In the genomic region with DNA sequence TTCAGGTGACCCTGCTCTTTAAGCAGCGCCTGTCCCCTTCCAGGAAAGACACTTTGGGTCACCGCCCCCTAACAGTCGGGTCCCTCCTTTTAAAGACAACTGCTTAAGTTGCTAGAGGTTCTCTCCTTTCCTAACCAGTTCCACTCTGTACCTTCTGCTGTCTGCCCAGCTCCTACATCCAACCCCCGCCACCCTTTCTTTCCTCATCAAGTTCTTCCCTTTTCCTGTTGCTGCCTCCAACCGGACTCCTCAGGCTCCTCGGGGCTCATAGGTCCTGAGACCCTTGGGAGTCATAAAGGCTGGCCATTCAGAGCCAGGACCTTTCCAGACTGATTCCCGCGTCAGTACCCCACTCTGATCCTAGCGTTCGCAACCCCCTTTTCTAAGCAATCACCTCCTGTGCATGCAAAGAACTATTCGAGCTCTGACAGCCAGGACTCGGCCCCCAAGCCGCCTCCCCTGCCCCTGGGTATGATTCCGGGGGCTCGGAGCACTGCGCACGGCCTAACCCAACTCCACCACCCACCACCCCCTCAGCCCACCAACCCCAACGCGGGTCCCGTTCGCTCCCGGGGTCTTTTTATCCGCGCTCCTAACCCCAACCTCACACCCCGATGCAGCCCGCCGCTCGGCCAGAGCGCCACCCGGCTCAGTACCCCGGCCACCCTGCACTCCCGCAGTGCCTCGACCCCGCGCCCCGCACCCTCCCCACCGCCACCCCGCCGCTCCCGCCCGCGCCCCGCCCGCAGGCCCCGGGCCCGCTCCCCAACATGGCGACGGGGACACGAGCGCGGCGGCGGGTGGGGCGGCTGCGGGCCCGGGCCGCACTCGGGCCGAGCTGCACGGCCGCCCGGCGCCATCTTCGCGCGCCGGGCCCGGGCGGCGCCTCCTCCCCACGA, we compare ENCODE assay signal across 8 mouse cellular contexts. TPM values are rescaled to one million over a fixed set of nuclear protein-coding genes. Genes with fewer than 3 reads are reported as not detected.
A peak's percentile ranks its signal among the peaks of the same experiment; 100 is the strongest.
DNase-seq lines count a peak whose midpoint lies in the region; ATAC-seq and TF ChIP-seq lines count a peak whose summit lies in the region.

No protein-coding gene starts in this region.

- H3K27me3 ChIP-seq in forebrain, embryonic 13.5 days, result no peaks in the 10 kb centered on the region
- H3K27me3 ChIP-seq in lung, postnatal 0 days (replicated peaks; ENCODE audit: insufficient read depth, low read length), result no peaks in the 10 kb centered on the region

- no peak for TF ChIP-seq CTCF in lung, postnatal 0 days (IDR thresholded peaks at IDR 0.05)

- H3K4me2 ChIP-seq in forebrain, embryonic 13.5 days, result peak overlapping the region; percentile 87
- H3K4me2 ChIP-seq in lung, postnatal 0 days (replicated peaks; ENCODE audit: low read depth, low read length), result peak overlapping the region; percentile 77

- H3K4me1 ChIP-seq in forebrain, embryonic 13.5 days, result peaks cover 36% of the 10 kb centered on the region
- peaks cover 9% of the 10 kb centered on the region; the same call in 1 of the 2 replicates for H3K4me1 ChIP-seq in lung, postnatal 0 days (ENCODE audit: insufficient read depth, low read depth, low read length)

- DNase-seq in MEL-GATA-1-ER (ENCODE audit: extremely low read depth, low read depth), result peak; percentile 43
- DNase-seq in heart, postnatal 14 days, result peak; percentile 52 to 65
- DNase-seq in kidney, postnatal 36 days, result peak; percentile 55 to 67
- peak; percentile 73 for DNase-seq in lung, postnatal 0 days (ENCODE audit: low spot score)
- DNase-seq in ovary, postnatal 14 days (ENCODE audit: low spot score), result peak; percentile 34
- peak; percentile 44 to 65 for DNase-seq in thymus, postnatal 36 days

- H3K36me3 ChIP-seq in forebrain, embryonic 13.5 days (ENCODE audit: poor library complexity, severe bottlenecking), result no peaks in the 10 kb centered on the region
- no peaks in the 10 kb centered on the region for H3K36me3 ChIP-seq in lung, postnatal 0 days (ENCODE audit: insufficient read depth, low read length)

- H3K9ac ChIP-seq in forebrain, embryonic 13.5 days, result peak overlapping the region; percentile 95
- peak overlapping the region; percentile 96 for H3K9ac ChIP-seq in lung, postnatal 0 days (replicated peaks; ENCODE audit: low read depth)

- 2% methylated on average over 32 of the region's 71 CpGs for WGBS in forebrain, embryonic 13.5 days
- WGBS in lung, postnatal 0 days, result 1% methylated on average over 30 of the region's 71 CpGs

- ATAC-seq in cerebellum, adult (ENCODE audit: insufficient number of reproducible peaks, low FRiP score, low TSS enrichment), result peak; percentile 34; the same call in 1 of the 2 replicates
- peak; percentile 62 for ATAC-seq in forebrain, embryonic 13.5 days
- peak; percentile 78 for ATAC-seq in lung, postnatal 0 days

- no peaks in the 10 kb centered on the region for H3K9me3 ChIP-seq in forebrain, embryonic 13.5 days (replicated peaks)
- H3K9me3 ChIP-seq in lung, postnatal 0 days (ENCODE audit: low read length), result no peaks in the 10 kb centered on the region

- intact Hi-C loops in heart, postnatal 14 days (cut with DNase I), result no loop called here

- peak overlapping the region; percentile 85 for H3K27ac ChIP-seq in forebrain, embryonic 13.5 days
- peak overlapping the region; percentile 94 for H3K27ac ChIP-seq in lung, postnatal 0 days (ENCODE audit: low read length)

- H3K4me3 ChIP-seq in forebrain, embryonic 13.5 days, result peak overlapping the region; percentile 90
- H3K4me3 ChIP-seq in lung, postnatal 0 days (ENCODE audit: low read depth, low read length), result peak overlapping the region; percentile 96

- no peak for TF ChIP-seq EP300 in lung, postnatal 0 days (IDR thresholded peaks at IDR 0.05)

RNA-seq across cellular contexts. Expression of gene Ncoa6, which starts 0.8 kb away (rescaled TPM):
- 29.6 and 30.5 TPM in 2 replicates for polyA plus RNA-seq in forebrain, embryonic 13.5 days (2015; fragmentation: Nextera tagmentation; extraction: Ambion mirVana)
- 10 to 100 TPM; 33.4 to 34.7 TPM for total RNA-seq in heart, postnatal 14 days (2021)
- 16.7 and 20.0 TPM in 2 replicates for polyA plus RNA-seq in lung, postnatal 0 days (2015; fragmentation: Nextera tagmentation; extraction: Ambion mirVana)

RNA-seq across cellular contexts. Expression of gene Acss2, which starts 44.8 kb away (rescaled TPM):
- polyA plus RNA-seq in forebrain, embryonic 13.5 days (2015; fragmentation: Nextera tagmentation; extraction: Ambion mirVana), result 19.0 and 22.8 TPM in 2 replicates
- total RNA-seq in heart, postnatal 14 days (2021), result 10 to 100 TPM; 34.1 to 34.2 TPM
- 15.0 and 16.8 TPM in 2 replicates for polyA plus RNA-seq in lung, postnatal 0 days (2015; fragmentation: Nextera tagmentation; extraction: Ambion mirVana)

RNA-seq across cellular contexts. Expression of gene Ggt7, which starts 45.1 kb away (rescaled TPM):
- polyA plus RNA-seq in forebrain, embryonic 13.5 days (2015; fragmentation: Nextera tagmentation; extraction: Ambion mirVana), result 33.7 and 39.4 TPM in 2 replicates
- under 1 TPM; 0.74 to 0.78 TPM for total RNA-seq in heart, postnatal 14 days (2021)
- polyA plus RNA-seq in lung, postnatal 0 days (2015; fragmentation: Nextera tagmentation; extraction: Ambion mirVana), result 1.0 and 1.2 TPM in 2 replicates

Comparison
In these comparisons a context has a peak if more than half of its experiments do, and no peak if none do; other contexts are left out.
1. Peak in every context shown above with its lines: DNase-seq, ATAC-seq, H3K4me3 ChIP-seq and H3K27ac ChIP-seq.
2. RNA of gene Ggt7, which starts 45.1 kb away (polyA plus RNA-seq): 33.7 to 39.4 TPM in forebrain, embryonic 13.5 days; 1.0 to 1.2 TPM in lung, postnatal 0 days; every median in the first group is over 10 times any median in the second.